Mouse (Mus musculus): ENCODE data around the gene Gprc5b.

Gprc5b gene

GRCm38 (mm10) chr7:118948677-118949282 is 46.2 kb downstream of the Gprc5b start:
- DNase-seq = no peak

- no peak for DNase-seq
Measured at GRCm38 (mm10) chr7:118947241-118947640, 47.8 kb downstream of the Gprc5b start.

GRCm38 (mm10) chr7:118944884-118945283 is 50.1 kb downstream of the Gprc5b start:
- no peak for DNase-seq

- DNase-seq = no peak
Measured at GRCm38 (mm10) chr7:118943170-118943569, 51.8 kb downstream of the Gprc5b start.

- DNase-seq = no peak
Measured at GRCm38 (mm10) chr7:118942297-118942696, 52.7 kb downstream of the Gprc5b start.

DNA sequence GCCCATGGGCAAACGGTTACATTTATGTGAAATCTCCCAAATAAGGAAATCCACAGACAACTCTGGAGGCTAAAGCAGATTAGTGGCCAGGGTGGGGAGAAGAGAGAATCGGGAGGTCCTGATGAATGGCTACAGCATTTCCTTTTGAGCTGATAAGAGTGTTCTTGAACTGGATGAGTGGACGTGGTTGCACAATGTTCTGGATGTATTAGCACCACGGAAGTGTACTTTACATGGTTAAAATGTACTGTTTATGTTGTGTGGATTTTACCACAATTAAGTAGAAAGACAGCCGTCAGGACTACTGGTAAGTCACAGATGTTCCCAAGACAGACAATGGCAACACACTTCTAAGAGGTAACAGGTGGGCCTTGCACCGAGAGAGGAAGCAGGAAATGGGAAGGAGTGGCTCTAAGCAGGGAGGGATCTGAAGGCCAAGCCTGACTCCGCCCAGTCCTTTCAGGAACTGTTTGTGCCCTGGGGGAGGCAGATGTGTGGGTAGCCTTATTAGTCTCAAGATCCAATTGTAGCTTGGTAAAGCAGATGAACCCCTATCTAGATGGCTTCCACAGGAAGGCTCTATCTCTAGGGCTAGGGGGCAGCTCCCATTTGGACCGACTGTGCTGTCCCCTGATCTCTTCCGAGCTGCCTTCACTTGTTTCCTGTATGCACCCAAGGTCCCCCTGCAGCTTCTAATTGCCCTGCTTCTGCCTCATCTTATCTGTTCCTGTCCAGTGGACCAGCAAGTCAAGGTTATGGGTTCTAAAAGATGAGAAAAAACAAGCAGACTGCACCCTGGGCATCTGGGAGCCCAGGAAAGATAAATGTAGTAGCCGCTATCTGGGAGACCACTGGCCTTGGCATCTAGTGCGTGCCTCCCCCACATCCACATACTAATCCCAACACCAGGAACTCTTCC is 57.3 kb downstream of the Gprc5b start:
- no peak for DNase-seq

GRCm38 (mm10) chr7:118936844-118937243 is 58.2 kb downstream of the Gprc5b start:
- no peak for DNase-seq

- DNase-seq = no peak
Measured at GRCm38 (mm10) chr7:118935306-118935705, 59.7 kb downstream of the Gprc5b start.

DNA sequence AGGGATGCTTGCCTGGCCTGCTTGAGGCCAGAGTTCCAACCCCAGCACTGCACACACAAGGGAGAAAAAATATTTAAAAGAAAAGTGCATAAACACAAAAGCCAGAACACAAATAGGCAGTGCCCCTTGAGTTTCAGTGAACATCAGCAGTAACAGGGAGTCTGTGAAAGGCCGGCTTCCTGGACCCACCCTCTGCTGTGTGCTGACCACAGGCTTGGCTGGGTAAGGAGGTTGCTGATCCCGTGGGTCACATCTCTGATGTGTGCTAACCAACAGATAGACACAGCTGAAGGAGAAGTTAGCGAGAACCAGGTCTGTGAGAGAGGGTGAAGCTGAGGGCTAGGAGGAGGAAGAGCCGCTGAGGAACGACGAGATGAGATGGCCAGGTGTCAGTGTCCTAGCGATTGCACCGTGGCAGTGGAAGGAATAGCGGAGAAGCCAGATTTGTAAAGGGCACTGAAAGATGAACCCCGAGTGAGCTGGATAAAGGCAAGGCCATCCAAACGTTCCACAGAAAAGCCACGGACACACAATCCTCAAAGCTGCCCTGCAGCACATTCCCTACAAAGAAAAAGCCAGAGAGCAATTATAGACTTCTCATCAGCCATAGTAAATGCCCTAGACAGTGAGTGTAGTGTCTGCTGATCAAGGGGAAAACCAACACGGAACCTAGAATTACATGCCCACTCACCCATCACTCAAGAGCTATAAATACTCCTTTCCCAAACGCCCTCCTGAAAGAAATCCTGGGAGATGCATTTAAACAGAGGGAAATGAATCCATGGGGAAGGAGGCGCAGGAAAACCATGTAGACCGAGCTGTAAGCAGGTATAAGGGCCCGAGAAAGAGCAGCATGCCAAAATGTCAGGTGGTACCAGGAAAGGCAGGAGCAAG is 63.3 kb downstream of the Gprc5b start:
- no peak for DNase-seq

DNA sequence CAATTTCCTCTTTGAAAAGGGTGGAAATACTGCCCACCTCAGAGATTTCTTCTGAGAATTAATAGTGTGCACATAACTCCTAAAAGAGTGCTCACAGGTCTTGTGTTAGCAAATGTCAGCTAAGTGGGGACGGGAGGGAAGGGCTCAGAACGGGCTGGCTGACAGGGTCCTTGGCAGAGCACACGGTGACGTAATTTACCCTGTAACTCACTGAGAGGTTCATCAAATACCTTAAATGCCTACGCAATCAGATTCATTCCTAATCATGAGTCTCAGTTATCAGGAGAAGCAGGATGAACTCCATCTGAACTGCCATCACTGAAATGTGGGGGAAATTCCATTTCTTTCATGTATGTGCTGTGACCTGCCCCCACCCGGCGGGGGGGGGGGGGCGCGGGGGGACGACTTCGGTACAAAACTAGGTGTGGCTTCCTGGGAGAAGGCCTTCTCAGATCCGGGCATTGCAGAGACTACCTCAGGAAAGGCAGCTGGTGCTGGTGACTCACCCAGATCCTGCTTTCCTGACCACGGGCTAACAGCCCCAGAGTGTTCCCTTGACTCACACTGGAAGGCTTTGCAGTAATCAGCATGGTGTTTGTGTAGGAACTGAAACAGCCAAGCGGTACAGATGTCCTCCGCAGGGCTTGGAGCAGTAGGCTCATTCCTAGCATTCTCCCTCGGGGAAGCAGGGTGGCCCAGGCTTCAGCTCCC is 65.3 kb downstream of the Gprc5b start:
- DNase-seq = no peak

- DNase-seq = no peak
Measured at GRCm38 (mm10) chr7:118928916-118929315, 66.1 kb downstream of the Gprc5b start.

- DNase-seq = no peak
Measured at GRCm38 (mm10) chr7:118928316-118928715, 66.7 kb downstream of the Gprc5b start.

- DNase-seq = no peak
Measured at GRCm38 (mm10) chr7:118927279-118927678, 67.7 kb downstream of the Gprc5b start.

- DNase-seq = no peak
Measured at GRCm38 (mm10) chr7:118926516-118927260, 68.3 kb downstream of the Gprc5b start.

- no peak for DNase-seq
Measured at GRCm38 (mm10) chr7:118925547-118925946, 69.5 kb downstream of the Gprc5b start.

GRCm38 (mm10) chr7:118922441-118923202 is 72.4 kb downstream of the Gprc5b start:
- DNase-seq = no peak

Measured in cerebellum, adult 11 months (tissue).